Mouse (Mus musculus): ENCODE measurements around the gene Sae1.
"Not testable (repeated sequence)": the region's sequence is repeated elsewhere in the genome, so short reads cannot be mapped to it uniquely, and the experiment has no call there.

The Sae1 gene

DNA sequence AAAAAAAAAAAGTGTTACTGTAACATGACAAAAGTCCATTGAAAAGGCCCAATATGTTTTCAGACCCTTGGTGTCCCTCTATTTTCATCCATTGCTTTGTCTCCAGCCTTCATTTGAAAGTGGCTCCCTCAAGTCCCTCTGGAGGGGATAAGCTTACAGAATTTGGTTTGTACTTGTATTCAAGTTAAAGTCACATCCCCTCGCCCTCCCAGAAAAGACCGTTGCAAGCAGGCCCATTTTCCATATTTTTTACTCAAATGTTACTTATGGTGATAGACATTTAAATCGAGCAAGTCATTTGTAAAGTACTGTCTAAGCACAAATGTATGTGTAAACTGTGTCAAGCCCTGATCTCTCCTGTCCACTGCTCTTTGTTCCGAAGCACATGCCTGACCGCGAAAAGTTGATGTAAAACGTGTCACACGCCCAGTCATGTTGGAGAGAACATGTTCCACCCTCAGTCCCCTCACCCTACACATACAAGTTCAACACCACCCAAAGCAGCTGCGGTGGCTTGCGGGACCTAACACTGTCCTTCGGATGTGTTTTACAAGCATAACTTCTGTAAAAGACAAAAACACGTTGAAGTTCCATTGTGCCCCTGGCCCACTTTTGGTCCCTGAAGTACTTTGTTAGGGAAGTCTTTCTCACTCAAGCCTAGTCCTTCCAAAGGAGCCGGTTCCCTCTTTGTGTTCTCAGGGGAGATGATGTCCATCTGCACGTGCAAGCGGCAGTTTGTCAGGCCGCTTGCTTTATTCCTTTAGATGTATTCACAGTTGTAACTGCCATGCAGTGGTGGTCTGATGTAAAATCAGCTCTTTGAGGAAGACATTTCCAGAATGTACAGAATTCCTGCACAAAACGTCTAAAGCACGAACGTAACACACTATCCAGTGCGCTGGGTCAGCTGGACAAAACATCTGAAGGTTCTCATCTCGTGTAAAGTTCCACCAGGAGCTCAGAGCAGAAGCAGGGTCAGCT is 15.7 kb upstream of the Sae1 start:
- peak; percentile 40 for DNase-seq (ENCODE audit: low read depth)

DNA sequence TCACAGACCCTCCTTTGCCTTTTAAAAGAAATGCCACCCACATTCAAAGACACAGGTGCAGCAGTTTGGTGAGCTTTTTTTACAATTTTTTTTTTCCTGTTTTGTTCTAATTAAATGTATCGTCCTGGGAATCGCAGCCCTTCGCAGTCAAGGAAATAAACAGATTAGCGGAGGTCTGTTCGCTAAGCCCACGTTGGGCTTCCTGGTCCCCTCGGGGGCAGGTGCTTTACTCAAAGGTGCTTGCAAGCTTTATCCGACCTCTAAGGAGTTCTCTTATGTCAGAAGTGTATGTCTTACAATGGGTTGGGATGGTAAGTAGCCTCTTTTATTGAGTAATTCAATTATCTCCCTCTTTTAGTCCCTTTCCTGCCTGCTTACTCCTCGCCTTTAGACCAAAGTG is 14.8 kb upstream of the Sae1 start:
- DNase-seq (ENCODE audit: low read depth), result no peak

DNA sequence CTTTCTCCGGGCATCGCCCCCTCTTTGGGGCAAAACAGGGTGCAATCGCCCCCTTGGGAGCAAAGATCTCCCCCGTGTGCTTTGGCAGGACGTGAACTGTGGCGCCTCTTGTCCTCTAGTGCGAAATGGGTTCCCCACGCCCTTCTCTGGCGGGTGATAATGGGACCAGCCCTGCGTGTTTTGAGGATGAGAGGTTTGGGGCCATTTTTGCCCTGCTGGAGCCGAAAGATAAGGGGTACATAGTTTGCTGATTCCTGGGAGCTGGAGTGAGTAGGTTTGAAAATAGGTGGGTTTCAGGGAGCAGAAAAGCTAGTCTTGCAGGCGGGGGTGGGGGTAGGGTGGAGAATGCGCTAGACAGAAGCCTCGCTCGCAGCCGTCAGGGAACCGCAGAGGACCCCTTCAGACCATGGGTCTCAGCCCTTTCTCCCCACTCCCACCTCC is 14.4 kb upstream of the Sae1 start:
- peak; percentile 63 for DNase-seq (ENCODE audit: low read depth)

DNA sequence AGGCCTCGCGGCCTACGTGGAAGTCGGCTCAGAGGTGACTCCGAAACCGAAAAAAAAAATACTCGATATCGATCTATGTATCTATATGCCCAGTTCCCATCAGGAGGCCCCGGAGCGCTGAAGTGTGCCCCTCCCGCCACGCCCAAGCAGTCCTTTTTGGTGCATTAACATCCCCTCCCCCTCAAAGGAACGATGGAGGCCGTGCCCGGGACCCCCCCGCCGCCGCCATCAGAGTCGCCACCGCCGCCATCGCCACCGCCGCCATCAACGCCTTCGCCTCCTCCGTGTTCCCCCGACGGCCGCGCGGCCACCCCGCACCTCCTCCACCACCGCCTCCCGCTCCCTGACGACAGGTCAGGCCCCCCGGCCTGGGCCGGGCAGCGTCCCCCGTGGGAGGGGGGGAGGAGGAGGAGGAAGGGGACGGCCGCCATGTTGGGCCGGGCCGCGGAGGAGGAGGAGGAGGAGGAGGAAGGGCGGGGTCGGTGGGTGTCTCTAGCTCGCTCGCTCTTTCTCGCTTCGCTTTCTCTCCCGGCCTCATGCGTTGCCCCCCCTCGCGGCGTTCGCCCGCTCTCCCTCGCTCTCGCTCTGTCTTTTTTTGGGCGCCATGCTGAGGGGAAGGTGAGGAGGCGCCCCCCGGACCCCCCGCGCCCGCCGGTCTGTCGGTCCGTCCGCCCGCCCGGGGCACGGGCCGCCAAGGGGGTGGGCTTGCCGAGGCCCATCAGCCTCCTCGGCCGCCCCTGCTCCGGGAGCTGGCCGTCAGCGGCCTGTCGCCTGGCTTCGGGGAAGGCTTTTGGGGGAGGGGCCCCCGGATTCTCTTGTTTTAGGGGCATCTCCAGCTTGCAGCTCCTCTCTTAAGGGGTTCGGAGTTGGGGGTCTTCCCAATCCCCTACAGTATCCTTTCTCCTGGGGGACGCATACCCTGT is 13.3 kb upstream of the Sae1 start, which contains the start of gene Zc3h4:
TSS of gene Zc3h4 (plus strand) at position 222 of the 923 bp plus-strand sequence.
- peak; percentile 93 for DNase-seq (ENCODE audit: low read depth)

DNA sequence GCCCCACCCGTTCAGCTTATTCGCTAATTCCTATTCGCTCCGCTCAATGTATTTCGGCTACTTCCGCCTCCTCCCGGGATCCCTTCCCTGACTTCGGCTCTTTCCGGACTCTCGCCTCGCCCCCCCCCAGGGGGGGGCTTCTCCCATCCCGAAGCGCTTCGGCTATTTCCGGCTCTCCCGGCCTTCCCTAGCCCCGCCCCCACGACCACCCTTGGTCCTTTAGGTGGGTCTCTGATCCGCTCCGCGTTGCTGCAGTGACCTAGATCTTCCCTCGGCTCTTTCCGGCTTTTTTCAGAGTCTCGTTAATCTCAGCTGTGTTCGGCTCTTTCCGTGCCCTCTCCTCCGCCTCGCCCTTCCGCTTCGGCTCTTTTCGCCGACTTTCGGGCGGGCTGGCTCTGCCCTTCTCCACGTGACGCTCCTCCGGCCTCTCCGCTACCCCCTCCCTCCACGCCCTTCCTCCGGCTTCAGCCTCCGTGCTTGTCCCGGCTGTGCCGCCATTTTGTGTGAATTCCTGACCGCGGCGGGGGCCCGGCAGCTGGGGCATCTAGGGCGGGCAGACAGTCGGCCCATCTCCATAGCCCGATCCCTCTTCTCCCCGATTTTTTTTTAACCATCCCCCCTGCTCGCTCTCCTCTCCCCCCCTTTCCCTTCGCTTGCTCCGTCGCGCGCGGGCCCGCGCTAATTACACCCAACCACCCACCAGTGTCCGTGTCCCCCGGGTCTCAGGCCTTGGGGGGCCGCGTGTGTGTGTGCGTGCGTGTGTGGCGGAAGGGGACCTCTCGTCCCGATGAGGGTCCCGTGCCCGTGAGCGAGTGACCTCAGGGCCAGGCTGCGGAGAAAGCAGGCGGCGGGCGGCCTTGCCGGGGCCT is 12.4 kb upstream of the Sae1 start:
- DNase-seq (ENCODE audit: low read depth), result peak; percentile 99

DNA sequence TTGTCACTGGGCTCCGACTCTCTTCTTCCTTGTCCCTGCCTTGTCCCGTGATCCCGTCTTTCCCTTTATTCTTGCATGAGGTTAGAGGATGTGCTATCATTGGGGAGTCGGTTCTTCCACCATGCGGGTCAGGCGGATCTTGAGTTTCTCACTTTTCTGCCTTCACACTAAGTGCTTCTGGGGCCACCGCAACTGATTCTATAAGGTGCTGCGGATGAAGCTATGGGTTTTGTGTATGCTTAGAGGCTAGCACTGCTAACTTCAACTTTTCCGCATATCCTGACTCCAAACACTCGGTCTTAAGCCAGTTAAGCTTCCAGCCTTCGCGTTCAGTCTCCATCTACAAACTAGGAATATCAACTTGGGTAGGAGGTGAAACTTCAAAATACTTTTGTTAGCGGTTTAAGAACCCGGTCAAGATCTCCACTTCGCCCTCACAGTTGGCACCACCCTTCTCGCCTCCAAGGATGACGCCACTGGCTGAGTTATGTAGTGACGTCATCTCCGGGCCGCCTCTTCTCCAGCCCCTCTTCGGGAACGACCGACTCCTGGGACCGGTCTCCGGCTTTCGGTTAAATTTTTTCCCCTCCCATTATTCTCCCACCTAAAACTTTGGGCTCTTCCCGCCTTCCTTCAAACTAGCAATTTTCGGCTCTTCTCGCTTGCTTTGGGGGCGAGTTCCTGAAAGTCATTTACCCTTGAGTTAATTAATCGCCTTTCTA is 11.7 kb upstream of the Sae1 start:
- DNase-seq (ENCODE audit: low read depth), result peak; percentile 97

DNA sequence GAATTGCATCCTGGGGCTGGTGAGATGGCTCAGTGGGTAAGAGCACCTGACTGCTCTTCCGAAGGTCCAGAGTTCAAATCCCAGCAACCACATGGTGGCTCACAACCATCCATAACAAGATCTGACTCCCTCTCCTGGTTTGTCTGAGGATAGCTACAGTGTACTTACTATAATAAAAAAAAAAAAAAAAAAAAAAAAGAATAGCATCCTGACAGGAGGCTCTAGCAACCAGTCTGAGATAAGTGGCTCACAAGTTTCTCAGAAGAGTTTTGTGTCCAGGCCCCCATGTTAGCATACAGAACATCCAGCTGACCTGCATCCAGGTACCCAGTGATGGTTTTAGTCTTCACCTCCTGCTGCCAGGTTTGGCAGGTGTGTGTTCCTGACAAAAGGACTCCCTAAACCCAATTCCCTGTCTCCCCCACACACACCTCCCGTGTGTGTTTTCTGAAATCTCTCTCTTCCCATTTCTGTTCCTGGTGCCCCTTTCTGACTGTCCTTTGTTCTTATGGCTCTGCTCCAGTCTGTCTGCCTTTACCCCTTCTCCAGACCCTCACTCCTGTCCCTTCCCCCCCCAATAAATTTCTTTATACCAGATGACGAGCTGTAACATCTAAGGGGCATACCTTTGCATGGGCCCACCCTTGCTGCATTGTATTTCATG is 10.9 kb upstream of the Sae1 start:
- peak; percentile 46 for DNase-seq (ENCODE audit: low read depth)

DNA sequence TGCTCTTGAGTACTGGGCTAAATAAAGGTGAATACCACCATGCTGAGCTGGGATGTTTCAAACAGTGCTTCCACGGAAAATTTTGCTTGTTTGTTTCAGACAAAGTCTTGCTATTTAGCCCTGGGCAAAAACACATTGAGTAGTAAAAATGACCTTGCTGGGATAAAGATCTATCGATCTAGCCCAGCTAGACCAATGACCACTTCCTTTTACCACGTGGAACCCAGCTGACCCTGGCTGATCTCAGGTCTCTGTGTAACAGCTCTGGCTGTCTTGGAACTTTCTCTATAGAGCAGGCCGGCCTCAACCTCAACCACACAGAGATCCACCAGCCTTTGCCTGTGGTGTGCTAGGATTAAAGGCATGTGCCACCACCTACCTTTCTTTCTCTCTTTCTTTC is 9.9 kb upstream of the Sae1 start:
- no peak for DNase-seq (ENCODE audit: low read depth)

DNA sequence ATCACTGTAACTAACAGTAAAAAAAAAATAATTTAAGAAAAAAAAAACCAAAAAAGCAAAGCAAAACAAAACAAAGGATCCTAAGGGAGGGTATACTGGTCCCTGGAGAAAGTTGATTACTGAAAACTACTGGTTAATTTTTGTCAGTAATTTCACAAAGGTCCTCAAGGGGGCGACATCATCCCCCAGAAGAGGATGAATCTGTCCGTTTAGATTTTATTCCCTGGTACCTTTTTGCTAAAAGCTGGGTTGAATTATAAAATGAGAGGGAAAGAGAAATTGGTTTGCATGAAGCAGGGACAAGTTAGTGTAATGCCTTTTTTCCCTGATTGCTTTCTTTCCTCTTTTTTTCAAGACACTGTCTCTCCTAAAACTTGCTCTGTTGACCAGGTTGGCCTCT is 8.3 kb upstream of the Sae1 start:
- peak; percentile 82 for DNase-seq (ENCODE audit: low read depth)

DNA sequence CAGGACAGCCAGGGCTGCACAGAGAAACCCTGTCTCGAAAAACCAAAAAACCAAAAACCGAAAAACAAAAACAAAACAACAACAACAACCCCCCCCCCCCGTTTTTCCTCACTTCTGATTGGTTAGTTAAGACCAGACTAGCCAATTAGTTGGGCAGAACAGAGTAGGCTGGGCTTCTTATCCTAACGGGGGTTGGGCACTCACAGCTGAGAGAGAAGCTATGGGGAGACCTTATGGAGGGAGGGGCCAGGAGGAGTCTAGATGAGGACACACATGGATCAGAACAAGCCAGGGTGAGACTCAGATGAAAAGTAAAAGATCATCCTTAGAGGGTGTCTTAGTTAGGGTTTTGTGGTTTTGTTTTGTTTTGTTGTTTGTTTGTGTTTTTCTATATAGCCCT is 5.3 kb upstream of the Sae1 start:
- DNase-seq (ENCODE audit: low read depth), result no peak

DNA sequence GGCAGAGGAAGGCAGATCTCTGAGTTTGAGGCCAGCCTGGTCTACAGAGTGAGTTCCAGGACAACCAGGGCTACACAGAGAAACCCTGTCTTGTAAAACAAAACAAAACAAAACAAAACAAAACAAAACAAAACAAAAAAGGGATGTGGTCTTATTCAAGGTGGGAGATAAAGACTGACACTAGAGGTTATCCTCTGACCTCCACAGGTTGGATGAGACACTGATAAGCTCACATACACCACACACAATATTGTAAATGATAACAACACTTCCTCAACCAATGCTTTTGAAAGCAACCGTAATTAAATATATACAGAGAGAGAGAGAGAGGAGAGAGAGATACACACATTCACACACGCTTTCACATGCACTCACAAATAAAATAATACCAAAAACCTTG is 2.3 kb upstream of the Sae1 start:
- DNase-seq (ENCODE audit: low read depth), result not testable (repeated sequence)

DNA sequence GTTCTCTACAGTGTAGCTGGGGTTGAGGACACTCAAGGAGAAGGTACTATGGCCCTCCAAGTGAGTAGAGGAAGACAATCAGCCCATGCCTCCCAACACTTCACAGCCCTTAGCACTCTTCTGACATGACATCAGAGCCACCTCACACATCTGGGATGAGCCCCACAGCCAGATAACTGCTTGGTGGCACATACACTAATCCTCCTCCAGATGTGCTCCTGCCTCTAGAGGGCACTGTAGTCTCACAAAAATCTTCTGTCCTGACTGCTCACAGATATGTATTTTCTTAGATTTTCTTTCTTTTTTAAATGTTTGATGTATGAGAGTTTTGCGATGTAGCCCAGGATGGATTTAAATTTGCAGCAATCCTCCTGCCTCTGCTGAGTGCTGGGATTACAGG is 11.1 kb downstream of the Sae1 start:
- peak; percentile 79 for DNase-seq (ENCODE audit: low read depth)

DNA sequence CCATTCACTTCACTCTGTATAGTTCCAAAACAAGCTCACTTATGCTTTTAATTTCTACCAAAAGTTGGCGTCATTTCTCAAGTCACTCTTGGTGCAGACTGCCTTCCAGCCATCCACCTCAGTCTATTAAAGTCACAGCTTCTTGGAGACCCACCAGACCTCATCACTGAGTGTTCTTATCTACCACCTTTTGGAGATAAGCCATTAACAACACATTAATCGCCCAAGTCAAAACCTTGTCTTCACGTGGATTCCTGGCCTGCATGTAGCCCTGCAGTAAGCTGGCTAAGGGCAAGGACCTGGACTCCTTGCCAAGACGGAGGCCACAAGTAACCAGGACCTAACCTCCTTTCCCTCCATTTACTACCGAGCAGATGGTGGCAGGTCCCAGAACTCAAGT is 12.6 kb downstream of the Sae1 start:
- no peak for DNase-seq (ENCODE audit: low read depth)

DNA sequence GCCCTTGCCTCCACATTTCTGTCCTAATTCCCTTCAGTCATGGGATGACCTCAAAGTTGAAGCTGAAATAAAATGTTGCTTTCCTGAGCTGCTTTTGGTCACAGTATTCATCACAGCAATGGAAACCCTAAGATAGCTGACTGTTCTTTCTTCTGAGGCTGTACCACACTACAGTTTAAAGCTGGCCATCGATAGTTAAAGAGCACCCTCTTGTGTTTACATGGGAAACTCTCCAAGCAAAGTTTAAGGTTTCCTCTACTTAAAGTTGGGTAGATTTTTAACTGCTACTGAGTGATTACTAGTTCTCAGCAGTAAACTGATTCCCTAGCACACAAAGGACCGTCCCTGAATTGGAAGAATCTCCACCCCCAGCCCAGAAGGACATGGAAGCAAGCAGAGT is 13.9 kb downstream of the Sae1 start:
- peak; percentile 71 for DNase-seq (ENCODE audit: low read depth)

DNA sequence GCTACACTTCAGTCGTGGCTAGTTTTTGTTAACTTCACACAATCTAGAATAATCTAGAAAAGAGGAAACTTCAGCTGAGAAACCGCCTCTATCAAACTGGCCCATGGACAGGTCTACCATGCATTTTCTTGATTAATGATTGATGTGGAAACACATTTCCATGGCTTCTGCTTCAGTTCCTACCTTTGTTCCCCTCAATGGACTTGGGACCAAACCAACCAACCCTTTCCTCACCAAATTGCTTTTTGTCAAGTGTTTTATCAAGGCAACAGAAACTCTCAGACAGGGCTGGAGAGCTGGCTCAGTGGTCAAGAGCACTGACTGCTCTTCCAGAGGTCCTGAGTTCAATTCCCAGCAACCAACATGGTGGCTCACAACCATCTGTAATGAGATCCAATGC is 17.0 kb downstream of the Sae1 start:
- DNase-seq (ENCODE audit: low read depth), result no peak

DNA sequence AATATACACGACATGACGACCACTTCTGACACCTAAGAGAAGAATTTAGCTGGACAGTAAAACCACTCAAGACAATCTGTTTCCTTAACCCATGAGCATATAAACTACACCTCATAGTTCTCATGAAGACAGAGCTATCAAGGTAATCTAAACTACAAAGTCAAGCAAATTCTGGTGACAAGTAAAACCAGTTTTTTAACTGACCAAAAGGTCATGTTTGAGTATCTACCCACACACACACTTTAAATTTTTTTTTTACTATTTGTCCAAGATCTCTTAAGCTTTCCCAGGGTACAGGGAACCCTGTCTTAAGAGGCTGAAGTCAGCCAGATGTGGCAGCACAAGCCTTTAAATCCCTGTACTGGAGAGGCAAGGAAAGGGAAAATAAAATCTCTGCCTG is 18.8 kb downstream of the Sae1 start:
- no peak for DNase-seq (ENCODE audit: low read depth)

DNA sequence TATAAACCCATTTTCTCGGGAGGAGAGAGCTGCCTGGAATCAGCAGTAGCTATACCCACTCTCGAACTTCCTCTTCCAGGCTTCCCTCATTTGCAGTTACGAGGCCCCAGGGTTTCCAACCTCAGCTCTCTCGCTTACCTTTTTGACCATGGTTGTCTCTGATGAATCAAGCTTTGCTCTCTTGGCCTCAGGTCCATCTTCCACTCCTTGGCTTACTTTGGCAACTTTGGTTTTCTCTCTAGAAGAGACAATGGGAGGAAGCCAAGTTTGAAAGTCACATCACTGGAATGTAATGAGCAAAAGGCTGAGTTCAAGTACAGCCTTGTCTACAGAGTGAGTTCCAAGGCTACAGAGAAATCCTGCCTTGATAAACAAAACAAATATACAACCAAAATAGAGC is 20.9 kb downstream of the Sae1 start:
- peak; percentile 26 for DNase-seq (ENCODE audit: low read depth)

DNA sequence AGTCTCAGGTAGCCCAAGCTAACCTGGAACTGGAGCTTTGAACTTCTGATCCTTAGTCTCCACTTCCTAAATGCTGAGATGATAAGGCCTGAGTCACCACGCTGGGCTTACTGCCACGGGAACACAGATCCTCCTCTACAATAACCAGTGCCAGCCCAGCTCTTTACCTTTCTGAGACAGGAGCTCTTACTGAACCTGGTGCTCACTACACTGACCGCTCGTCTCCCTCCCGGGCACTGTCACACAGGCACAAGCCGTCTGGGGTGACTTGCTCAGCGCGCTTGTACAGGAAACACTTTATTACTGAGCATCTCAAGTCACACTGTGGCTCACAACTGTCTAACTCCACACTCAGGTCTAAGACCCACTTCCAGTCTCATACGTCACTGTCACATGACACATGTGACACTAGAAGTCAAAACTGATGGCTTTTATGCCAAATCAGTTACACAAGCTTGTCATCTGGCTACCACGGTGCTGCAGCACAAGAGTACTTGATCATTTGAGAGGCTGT is 21.4 kb downstream of the Sae1 start:
- DNase-seq (ENCODE audit: low read depth), result peak; percentile 62

DNA sequence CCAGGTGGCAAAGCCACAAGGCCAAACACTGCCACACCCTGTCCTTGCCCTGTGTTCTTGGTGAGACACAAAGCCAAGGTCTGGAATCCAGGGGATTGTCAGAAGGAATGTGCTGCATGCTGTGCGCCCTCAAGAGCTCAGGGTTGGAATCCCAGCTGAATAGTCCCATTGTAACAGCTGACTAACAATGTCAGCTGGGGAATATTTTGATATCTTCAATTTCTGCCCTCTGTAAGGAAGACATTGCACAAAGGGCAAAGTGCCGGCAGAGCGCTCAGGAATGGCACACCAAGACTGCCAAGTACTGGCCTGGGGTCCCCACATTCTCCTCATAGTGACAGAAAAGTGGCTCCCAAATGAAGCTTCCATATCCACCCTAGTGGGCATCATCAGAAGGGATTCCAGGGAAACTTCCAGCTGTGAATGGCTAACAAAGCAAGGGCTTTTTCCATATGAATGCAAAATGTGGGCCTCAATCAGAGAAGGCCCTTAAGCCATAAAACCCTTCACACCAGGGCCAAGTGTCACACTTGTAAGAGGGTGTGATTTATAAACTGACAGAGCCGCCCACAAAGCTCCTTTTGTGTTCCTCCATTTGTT is 22.6 kb downstream of the Sae1 start:
- DNase-seq (ENCODE audit: low read depth), result no peak

DNA sequence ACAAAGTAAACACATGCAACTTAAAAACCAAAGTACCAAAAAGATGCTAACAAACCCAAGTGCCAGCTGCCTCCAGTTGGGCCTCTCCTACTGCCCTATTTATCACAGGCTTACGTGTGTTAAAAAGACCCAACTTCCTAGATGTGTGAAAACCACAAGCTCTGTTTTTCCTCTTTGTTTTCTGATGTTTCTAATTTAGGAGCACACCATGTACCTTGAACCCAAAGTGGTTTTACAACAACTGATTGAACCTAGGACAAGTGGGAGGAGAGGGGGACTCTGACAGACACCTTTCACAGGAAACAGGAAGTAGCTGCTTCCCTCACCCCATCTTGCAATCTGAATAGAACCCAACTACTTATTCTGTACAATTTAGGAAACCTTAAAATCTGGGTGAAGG is 23.3 kb downstream of the Sae1 start:
- no peak for DNase-seq (ENCODE audit: low read depth)
